Mouse (Mus musculus) CH12F3 (cell line): ENCODE measurements around the gene Cisd1.

ENCODE experiments used
- in situ Hi-C: fragments of 300-500 bp; cut with MboI; formaldehyde crosslinking; loops from 2 replicates; pipeline ENCODE4 v1.14.3; 2020; ENCODE audit warnings: low sequenced_read_pairs

Gene Cisd1

DNA sequence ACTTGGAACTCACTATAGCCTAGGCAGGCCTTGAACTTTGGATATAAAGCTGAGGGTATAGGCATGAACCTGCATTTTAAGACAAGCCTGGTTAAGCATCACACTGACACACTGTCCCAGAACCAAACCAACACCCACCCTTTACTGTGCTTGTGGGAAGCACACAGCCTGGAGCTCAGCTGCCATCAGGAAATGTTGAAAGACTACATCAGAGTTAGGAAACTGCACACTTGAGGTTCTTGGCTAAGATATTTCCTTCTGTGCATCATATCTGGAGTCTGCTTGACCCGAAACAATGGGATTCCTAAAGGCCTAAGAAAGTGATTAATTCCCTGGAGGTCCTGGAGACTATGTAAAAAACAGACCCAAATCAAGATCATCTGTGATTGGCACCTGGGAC, 4.5 kb upstream of the Cisd1 start:
- in situ Hi-C loops = no loop called here

DNA sequence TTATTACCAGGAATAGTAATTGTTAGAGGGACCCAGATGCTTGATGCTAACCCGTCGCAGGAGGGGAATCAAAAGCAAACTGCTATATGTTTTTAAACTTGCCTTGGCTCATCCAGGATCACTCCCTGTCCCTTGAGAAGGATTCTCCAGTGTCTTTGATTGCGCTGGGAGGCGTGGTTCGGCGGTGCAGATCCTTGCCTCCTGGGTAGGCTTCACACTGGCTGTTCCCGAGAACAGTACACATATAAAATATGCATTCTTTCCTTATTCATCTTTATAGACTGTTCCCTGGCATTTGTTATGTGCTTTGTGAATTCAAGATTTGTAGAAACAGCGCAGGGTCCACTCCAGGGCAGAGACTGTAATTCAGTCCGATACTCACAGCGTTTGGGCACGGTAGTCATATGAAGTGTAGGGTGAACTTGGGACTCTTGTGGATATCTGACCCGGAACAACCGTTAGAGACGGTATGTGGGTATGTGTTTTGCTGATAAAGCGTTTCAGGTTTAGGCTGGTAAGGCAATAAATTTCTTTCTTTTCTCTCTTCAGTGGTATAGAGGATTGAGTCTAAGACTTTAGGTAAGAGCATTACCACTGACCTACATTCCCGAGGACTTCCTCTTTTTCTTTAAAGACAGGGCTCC, 4.0 kb upstream of the Cisd1 start:
- in situ Hi-C loops = no loop called here

DNA sequence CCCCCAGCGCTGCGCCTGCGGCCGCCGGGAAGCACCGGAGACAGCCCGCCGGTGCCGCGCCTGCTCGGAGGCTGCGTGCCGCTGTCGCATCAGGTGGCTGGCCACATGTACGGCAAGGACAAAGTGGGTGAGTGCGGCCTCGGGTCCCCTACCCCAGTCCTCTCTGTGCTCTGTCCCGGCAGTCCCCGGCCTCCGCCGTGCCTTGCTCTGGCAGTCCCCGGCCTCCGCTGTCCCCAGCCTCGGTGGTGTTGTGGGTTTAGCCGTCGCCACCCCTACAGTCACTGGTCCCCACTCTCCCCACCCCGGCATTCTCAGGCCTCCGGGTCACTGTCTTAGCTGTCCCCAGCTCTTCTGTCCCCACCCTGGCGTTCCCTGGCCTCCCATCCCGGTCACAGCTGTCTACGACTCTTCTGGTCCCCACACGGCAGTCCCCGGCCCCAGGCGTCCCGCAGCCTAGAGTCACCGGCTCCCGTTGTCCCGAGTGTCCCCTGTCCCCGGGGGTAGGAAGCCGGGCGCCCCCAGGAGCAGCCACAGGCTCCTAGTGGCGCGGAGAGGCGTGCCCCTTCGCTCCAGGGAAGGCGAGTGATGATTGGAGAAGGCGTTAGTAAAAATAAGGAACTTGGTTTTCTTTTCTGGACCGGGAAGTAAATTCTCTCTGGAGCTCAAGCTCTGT, 3.3 kb upstream of the Cisd1 start:
- in situ Hi-C loops = no loop called here

DNA sequence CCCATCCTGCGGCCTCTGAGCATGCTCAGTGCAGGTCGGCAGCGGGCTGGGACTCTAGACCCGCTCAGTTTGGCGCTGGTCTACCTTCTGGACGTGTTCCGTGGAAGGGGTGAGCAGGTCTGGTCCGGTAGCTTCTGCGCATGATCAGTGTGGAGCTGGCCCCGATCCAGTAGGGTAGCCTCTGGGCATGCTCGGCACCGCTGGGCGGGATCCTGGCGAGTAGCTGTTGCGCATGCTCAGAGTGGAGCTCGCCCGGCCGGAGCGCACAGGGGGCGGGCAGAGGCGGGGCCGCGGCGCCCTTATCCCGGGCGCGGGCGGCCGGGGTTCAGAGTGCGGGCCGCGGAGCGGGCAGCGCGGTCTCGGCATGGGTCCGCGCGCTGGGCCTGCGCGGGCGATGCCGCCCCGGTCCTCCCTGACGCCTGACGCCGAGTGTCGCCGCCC, 2.8 kb upstream of the Cisd1 start, which contains the start of gene Ipmk:
Gene Ipmk, plus strand, starts transcription at position 255 of the 441 bp plus-strand sequence.
- in situ Hi-C loops = no loop called here

DNA sequence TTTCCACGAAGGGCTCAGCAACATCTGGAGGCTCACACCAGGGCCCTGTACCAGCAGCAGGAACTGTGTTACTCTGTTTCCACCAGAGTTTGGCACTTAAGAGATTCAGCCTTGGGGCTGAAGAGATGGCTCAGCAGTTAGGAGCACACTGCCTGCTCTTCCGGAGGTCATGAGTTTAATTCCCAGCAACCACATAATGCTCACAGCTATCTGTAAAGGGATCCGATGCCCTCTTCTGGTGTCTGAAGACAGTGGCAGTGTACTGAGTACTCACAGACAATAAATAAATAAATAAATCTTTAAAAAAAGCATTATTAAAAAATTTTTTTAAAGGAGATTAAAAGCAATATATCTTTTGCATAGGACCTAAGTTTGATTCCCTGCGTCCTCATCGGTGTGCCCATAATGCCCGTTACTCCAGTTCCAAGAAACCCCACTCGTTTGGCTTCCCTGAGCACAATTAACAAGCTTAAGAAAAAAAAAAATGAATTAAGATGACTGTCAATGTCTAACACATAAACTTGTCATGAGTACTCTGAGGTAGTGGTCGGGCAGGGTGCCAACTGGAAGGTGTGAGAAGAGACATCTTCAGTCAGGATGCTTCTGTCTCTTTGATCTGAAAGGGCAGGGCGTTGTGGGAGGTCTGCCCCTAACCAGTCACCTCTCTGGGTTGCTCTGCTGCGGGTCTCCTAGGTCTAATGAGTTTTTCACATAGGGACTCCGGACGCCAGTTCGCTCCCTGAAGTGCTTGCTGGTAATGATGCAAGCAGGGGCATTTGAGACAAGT, 2.2 kb upstream of the Cisd1 start:
- in situ Hi-C loops = no loop called here

DNA sequence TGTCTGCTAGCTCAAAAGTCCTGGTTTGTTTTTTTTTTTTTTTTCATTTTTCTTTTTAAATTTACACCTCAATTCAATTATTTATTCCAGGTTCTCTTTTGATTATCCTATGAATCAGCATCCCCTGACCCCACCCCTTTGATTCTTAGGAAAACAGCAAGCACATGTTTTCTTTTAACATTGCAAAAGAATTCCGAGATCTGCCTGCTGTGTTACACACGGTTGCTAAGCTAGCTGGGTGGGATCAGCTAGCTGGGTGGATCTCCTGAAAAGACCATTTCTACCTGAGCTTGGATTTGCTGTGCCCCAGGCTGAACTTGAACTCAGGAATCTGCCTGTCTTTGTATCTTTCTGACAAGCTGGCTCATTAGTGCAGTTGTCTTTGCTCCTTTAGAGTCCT, 1.4 kb upstream of the Cisd1 start:
- in situ Hi-C loops = no loop called here

DNA sequence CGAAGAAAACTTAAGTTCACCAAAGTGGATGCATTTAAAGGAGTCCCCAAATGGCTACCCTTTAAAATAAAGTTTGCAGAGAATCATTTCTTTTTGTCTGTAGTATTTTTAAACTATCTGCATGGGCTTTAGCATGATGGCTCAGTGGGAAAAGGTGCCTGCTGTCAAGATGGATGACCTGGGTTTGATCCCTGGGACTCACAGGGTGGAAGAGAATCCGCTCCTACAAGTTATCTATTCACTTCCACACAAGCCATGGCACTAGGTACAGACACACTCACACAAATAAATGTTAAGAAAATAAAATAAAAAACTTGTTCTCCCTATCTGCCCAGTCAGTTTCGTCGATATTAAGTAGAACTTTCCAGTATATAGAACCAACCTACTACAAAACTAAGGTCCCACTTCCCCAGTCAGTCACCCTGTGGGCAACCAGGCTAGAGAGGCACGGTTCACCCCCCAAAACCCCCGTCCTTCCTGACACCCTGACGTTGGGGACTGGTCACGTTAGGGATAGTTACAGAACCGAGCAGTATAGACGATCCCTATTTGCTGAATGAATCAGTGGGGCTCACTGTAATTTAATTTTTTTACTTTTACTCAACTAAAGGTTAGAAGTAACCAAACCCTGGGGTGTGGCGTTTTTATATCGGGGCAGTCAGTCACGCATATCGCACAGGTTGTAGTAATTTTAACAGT, 1.0 kb downstream of the Cisd1 start:
- in situ Hi-C loops = no loop called here

DNA sequence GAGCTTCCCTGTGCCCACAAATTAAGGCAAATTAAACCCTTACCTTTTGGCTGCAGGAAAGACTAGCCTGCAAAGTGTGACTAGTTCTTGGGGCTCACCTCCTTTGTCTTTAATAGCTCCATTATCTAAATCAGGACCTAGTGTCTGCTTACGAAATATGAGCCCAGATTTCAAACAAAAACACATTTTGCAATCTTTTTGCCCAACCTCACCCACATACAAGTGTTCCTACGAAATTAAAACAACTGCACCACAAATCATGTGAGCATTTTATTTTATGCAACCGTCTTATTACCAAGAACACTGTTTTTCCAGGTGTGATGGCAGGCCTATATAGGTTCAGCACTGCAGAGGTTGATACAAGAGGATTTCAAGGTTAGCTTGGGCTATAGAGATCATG, 1.6 kb downstream of the Cisd1 start:
- in situ Hi-C loops = no loop called here

DNA sequence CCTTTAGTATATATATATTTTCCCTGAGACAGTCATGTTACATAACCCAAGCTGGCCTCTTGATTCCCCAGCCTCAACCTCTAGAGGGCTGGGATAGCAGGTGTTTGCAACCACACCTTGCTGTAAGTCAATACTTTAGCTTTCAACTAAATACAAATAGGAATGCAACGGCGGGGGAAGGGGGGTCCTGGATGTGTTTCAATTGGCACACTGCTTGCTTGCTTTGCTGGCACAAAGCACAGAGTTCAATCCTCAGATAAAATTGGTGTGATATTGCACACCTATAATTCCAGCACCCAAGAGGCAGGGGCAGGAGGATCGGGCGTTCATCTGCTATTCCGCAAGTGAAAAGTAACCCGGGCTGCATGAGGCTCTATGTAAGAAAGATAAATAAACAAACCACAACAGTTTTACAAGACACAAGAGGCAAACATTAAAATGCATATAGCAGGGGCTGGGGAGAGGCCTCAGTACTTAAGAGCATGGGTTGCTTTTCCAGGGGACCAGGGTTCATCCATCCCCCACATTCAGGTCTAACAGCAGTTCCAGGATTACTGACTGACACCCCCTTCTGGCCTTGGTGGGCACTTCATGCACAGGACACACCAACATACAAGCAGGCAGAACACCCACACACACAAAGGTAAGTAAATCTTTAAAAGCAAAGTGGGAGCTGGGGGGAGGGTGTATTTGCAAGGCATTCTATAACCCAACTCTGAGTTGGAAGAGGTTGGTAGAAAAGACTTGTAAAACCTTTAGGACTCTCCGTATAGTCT, 2.5 kb downstream of the Cisd1 start:
- in situ Hi-C loops = no loop called here

DNA sequence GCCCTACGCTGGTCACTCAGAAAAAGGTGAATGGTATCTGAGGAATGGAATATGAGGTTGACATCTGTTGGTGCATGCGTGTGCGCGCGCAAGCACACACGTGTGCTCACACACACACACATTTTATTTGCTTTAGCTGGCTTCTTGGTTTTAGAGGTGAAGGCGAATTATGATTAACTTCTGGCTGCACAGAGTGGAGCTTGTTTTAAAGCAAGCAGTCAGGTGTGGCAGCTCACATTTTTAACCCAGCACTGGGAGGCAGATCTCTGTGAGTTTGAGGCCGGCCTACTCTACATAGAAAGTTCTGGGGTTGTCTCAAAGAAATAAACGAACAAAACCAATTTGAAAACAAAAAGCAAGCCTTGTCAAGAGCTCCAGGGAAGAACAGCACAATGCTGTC, 3.5 kb downstream of the Cisd1 start:
- in situ Hi-C loops = no loop called here

DNA sequence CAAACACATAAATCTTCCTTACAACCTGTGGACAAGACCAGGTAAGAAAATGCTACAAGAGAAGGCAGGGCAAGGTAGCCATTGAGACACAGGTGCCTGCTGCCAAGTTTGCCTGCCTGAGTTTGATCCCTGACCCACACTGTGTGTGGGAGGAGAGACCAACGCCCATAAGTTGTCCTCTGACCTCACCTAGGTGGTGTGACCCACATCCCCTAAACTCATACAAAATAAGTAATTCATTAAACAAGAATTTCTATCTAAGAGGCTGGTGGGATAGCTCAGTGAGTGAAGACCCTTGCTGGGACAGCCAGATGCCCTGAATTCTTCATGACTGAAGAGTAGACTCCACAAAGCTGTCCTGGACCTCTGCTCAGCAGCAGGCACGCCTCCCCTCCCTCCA, 4.6 kb downstream of the Cisd1 start:
- in situ Hi-C loops = no loop called here

DNA sequence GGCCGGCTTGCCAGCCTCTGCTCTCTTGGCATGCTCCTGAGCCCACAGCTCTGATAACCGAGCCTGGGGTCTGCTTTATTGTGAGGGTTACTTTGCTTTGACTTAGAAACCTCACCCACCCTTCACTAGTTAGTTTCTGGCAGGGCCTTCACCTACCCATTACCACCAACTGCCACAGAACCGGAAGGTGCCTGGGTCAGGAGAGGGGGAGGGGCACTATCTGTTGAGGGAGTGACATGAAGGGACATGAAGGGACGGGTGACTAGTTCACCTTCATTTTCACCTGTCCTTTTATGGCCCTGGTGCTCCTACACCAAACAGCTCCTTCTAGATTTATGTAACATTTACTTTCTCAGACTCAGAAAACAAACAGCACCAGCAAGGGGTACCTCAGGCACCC, 5.3 kb downstream of the Cisd1 start:
- in situ Hi-C loops = loop anchor here (10.0 kb wide), 1 partner anchor 55 kb away; no protein-coding TSS in a partner anchor

DNA sequence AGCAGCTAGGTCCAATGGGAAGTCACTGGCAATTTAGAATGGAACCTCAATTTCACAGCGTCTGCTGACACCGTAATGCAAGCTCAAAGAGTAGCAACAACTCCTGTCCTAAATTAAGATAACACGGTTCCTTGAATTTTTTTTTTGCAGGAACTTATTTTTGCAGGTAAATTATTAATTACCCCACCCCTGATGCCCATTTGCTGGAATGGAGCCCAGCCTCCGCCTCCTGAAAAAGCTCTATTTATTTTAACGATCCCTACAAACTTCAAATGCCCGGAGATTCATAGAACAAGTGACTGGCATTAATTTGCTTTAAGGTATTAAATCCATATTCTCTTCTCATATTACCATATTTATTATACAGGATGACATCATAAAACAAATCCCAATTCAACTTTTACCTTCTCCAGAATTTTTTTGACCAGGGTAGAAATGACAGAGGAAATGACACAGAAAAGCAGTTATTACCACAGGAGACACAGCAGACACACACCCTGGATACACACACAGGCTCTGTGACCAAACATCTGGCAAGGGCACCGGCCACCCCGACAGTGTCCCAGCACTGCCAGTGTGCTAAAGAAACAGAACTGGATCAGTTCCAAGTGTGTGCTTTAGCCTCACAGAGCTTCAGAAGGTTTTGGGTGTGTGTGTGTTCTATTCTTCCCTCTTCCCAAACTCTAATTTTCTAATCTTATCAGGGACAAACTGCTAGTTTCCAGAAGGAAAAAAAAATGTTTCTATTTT, 6.4 kb downstream of the Cisd1 start:
- in situ Hi-C loops = loop anchor here (10.0 kb wide), 1 partner anchor 56 kb away; no protein-coding TSS in a partner anchor

DNA sequence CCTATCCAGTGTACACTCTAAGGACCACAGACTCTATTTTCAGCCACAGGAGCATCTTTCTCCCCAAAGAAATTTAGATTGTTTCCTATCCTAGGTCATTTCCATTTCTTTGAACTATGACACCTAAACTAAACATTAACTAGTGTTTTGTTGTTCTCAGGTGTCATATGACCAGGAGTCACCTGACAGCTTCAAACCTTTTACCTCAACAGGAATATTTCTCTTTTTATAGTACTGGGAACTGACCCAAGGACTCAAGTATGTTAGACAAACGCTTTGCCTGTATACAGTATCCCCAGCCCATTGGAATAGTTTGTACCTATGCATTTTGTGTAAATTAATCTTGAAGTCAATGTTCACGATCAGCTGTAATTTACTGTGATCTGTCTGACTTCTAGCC, 7.0 kb downstream of the Cisd1 start:
- in situ Hi-C loops = loop anchor here (10.0 kb wide), 1 partner anchor 57 kb away; no protein-coding TSS in a partner anchor

DNA sequence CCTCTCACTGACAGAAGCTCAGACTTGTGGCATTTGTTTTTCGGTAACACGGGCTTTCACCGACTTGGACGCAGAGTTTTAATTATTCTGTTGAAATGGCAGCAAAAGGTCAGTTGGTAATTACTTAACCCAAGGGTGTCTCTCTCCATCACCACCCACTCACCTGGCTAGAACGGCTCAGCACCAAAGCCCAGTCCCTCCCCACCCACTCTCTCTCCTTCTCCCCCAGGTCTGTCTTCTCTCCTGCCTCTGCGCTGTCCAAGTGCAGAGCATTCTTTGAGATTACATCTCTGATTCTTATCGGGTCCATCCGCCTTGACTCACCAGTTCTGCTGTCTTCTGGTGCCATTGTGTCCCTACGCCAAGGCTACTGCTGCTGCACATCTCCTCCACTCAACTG, 11.9 kb downstream of the Cisd1 start:
- in situ Hi-C loops = loop anchor here (10.0 kb wide), 1 partner anchor 62 kb away; no protein-coding TSS in a partner anchor

DNA sequence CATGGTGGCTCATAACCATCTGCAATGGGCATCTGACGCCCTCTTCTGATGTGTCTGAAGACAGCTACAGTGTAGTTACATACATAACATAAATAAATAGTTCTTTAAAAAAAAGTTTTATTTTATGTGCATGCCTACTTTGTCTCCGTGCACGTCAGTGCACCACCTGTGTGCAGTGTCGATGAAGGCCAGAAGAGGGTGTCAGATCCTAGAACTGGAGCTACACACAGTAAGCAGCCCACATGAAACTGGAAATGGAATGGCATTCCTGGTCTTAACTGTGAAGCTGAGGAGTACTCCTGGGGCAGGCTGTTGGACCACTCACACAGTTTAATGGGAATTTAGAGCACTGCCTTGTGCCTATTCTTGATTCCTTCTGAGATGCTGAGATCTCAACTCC, 12.4 kb downstream of the Cisd1 start:
- in situ Hi-C loops = loop anchor here (10.0 kb wide), 1 partner anchor 62 kb away; no protein-coding TSS in a partner anchor

DNA sequence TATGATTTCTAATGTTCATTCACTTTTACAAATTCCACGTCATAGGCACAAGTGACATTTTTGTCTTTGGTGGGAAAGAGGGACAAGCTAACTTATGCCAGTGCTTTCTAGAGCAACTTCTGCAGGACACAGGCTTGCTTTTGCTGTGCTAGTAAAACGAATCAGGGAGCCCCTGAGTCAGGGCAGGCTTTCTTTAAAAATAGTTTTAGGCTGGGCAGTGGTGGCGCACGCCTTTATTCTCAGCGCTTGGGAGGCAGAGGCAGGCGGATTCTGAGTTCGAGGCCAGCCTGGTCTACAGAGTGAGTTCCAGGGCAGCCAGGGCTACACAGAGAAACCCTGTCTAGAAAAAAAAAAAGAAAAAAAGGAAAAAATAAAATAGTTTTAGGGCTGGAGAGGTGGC, 12.8 kb downstream of the Cisd1 start:
- in situ Hi-C loops = loop anchor here (10.0 kb wide), 1 partner anchor 63 kb away; no protein-coding TSS in a partner anchor

DNA sequence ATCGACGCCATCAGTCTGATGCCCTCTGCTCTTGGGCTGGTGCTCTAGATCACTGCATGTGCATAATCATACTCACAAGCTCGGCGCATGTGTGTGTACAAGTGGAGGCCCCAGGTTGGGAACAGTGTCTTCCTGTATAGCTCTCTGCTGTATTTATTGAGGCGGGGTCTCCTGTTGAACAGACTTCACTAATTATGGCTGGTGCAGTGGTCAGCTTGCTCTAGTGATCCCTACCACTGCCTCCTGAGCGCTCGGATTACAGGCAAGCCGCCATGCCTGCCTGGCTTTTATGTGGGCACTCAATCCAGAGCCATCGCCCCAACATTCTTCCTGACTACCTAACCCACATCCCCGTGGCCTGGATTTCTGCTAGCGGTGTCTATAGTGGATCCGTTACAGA, 14.7 kb downstream of the Cisd1 start:
- in situ Hi-C loops = loop anchor here (10.0 kb wide), 1 partner anchor 65 kb away; no protein-coding TSS in a partner anchor

DNA sequence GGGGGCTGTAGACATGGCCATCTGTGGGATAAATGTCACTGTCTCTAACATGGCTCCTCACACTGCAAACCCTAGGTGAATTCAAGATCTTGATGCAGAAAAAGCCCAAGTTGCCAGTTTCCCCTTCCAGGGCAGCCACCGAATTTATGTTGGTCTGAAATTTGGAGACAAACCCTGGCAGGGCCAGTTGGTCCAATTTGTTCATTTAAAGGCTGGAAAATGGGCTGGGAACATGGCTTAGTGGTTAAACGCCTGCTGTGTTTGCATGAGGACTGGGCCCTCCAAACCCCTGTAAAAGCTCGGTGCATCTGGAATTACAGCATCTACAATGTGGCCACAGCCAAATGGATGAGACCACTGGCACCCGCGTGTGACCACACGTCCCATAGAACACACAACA, 15.5 kb downstream of the Cisd1 start:
- in situ Hi-C loops = no loop called here
